Mouse (Mus musculus) lung, embryonic 16.5 days (tissue): Measurements from ENCODE around the gene Pdss2. TPM values are rescaled to one million over a fixed set of nuclear protein-coding genes. Genes with fewer than 3 reads are reported as not detected.
"Not testable (repeated sequence)": the region's sequence is repeated elsewhere in the genome, so short reads cannot be mapped to it uniquely, and the experiment has no call there.

ENCODE experiments used
- ATAC-seq: fragments of 200-750 bp; cut with Nextera tagmentation; 2 replicates; pipeline ENCODE4 v1.8.0; 2017; ENCODE audit warnings: low read depth, mild to moderate bottlenecking, moderate library complexity
- H3K27ac ChIP-seq: fragments of 300-500 bp; sonication (generic); 2 replicates; pipeline ENCODE4 v1.5.1; 2014; ENCODE audit warnings: mild to moderate bottlenecking, control low read depth, low read length
- H3K27me3 ChIP-seq: fragments of 300-500 bp; sonication (generic); 2 replicates; pipeline ENCODE4 v1.6.1; 2014; ENCODE audit warnings: low read depth, low read length, mixed read lengths; ENCODE audit not compliant: control insufficient read depth, insufficient read depth
- H3K36me3 ChIP-seq: fragments of 300-500 bp; sonication (generic); 2 replicates; pipeline ENCODE4 v1.6.1; 2014; ENCODE audit warnings: low read length; ENCODE audit not compliant: control insufficient read depth, insufficient read depth
- H3K4me1 ChIP-seq: fragments of 300-500 bp; sonication (generic); replicated peaks from 2 replicates; pipeline ENCODE4 v1.6.1; 2014; ENCODE audit warnings: low read length, mixed read lengths; ENCODE audit not compliant: control insufficient read depth, insufficient read depth
- H3K4me2 ChIP-seq: fragments of 300-500 bp; sonication (generic); 2 replicates; pipeline ENCODE4 v1.6.1; 2014; ENCODE audit warnings: low read depth, low read length, control low read depth
- H3K4me3 ChIP-seq: fragments of 300-500 bp; sonication (generic); 2 replicates; pipeline ENCODE4 v1.5.1; 2014; ENCODE audit warnings: mild to moderate bottlenecking, low read length, control low read depth
- H3K9ac ChIP-seq: fragments of 300-500 bp; sonication (generic); 2 replicates; pipeline ENCODE4 v1.6.1; 2014; ENCODE audit warnings: low read length, control low read depth
- H3K9me3 ChIP-seq: fragments of 300-500 bp; sonication (generic); 2 replicates; pipeline ENCODE4 v1.6.1; 2016; ENCODE audit warnings: low read length; ENCODE audit not compliant: control insufficient read depth
- WGBS: fragments of 180-500 bp; shearing (Covaris S2); extraction: QIAGEN DNeasy Blood & Tissue Kit; methylation state at CpG from one replicate; pipeline ENCODE4 v1.1.7; 2014; 5-methylcytosine and 5-hydroxymethylcytosine counted together
- polyA plus RNA-seq: library from polyadenylated mRNA; unstranded; fragments of >200 nt; fragmentation: Nextera tagmentation; extraction: Ambion mirVana; gene quantifications from 2 replicates; pipeline ENCODE4 v1.2.1, GENCODE M21; 2015

Pdss2 gene
- polyA plus RNA-seq, 1 experiment from 2014 or later = 10.0 TPM

- ATAC-seq = no peak
Measured at GRCm38 (mm10) chr10:43235011-43235410, 13.7 kb downstream of the Pdss2 start.

GRCm38 (mm10) chr10:43235758-43236669 lies 14.7 kb downstream of the Pdss2 start:
- 88% methylated on average over 5 of the region's 5 CpGs for WGBS
- Histone ChIP-seq H3K4me2 (no peak overlapping the region), H3K27me3 (no peaks in the 10 kb centered on the region), H3K9me3 (no peaks in the 10 kb centered on the region), H3K4me3 (no peak overlapping the region), H3K4me1 (no peaks in the 10 kb centered on the region), H3K36me3 (no peaks in the 10 kb centered on the region), H3K27ac (no peak overlapping the region), H3K9ac (no peak overlapping the region)
- ATAC-seq = no peak

More at GRCm38 (mm10) chr10:43235011-43235410, 13.7 kb downstream of the Pdss2 start:
- Histone ChIP-seq H3K27me3 (no peaks in the 10 kb centered on the region), H3K4me2 (no peak overlapping the region), H3K9me3 (no peaks in the 10 kb centered on the region), H3K9ac (no peak overlapping the region), H3K4me3 (no peak overlapping the region), H3K36me3 (no peaks in the 10 kb centered on the region), H3K27ac (no peak overlapping the region), H3K4me1 (no peaks in the 10 kb centered on the region)
- WGBS = 75% methylated on average over 3 of the region's 3 CpGs

- 89% methylated on average over 8 of the region's 8 CpGs for WGBS
- Histone ChIP-seq H3K27ac (no peak overlapping the region), H3K36me3 (no peaks in the 10 kb centered on the region), H3K27me3 (no peaks in the 10 kb centered on the region), H3K4me1 (no peaks in the 10 kb centered on the region), H3K4me3 (no peak overlapping the region), H3K4me2 (no peak overlapping the region), H3K9me3 (no peaks in the 10 kb centered on the region), H3K9ac (no peak overlapping the region)
- no peak for ATAC-seq
Measured at GRCm38 (mm10) chr10:43242215-43242614, 20.9 kb downstream of the Pdss2 start.

GRCm38 (mm10) chr10:43244262-43244806 lies 23.0 kb downstream of the Pdss2 start:
- no peak for ATAC-seq
- H3K4me3 ChIP-seq = no peak overlapping the region
- H3K9ac ChIP-seq = no peak overlapping the region
- H3K27me3 ChIP-seq = no peaks in the 10 kb centered on the region
- no peaks in the 10 kb centered on the region for H3K9me3 ChIP-seq
- no peaks in the 10 kb centered on the region for H3K36me3 ChIP-seq
- no peaks in the 10 kb centered on the region for H3K4me1 ChIP-seq
- 62% methylated on average over 3 of the region's 3 CpGs for WGBS
- no peak overlapping the region for H3K27ac ChIP-seq
- no peak overlapping the region for H3K4me2 ChIP-seq

GRCm38 (mm10) chr10:43245461-43246200 lies 24.3 kb downstream of the Pdss2 start:
- Histone ChIP-seq H3K36me3 (no peaks in the 10 kb centered on the region), H3K27ac (no peak overlapping the region), H3K4me2 (no peak overlapping the region), H3K9me3 (no peaks in the 10 kb centered on the region), H3K27me3 (no peaks in the 10 kb centered on the region), H3K9ac (no peak overlapping the region), H3K4me3 (no peak overlapping the region), H3K4me1 (no peaks in the 10 kb centered on the region)
- no peak for ATAC-seq
- 60% methylated on average over 17 of the region's 17 CpGs for WGBS

GRCm38 (mm10) chr10:43247994-43248393 lies 26.7 kb downstream of the Pdss2 start:
- H3K27ac ChIP-seq = no peak overlapping the region
- H3K9ac ChIP-seq = no peak overlapping the region
- ATAC-seq = no peak

GRCm38 (mm10) chr10:43252324-43252723 lies 31.0 kb downstream of the Pdss2 start:
- H3K4me1 ChIP-seq = no peaks in the 10 kb centered on the region
- no peak overlapping the region for H3K27ac ChIP-seq
- no peaks in the 10 kb centered on the region for H3K36me3 ChIP-seq
- H3K9ac ChIP-seq = no peak overlapping the region
- H3K4me2 ChIP-seq = no peak overlapping the region
- no peaks in the 10 kb centered on the region for H3K27me3 ChIP-seq
- no peaks in the 10 kb centered on the region for H3K9me3 ChIP-seq
- H3K4me3 ChIP-seq = no peak overlapping the region
- WGBS = 51% methylated on average over 4 of the region's 4 CpGs
- no peak for ATAC-seq

More at GRCm38 (mm10) chr10:43247994-43248393, 26.7 kb downstream of the Pdss2 start:
- Histone ChIP-seq H3K4me2 (no peak overlapping the region), H3K4me3 (no peak overlapping the region), H3K9me3 (no peaks in the 10 kb centered on the region), H3K36me3 (no peaks in the 10 kb centered on the region), H3K27me3 (no peaks in the 10 kb centered on the region), H3K4me1 (no peaks in the 10 kb centered on the region)
- WGBS = 41% methylated on average over 5 of the region's 5 CpGs

- H3K27me3 ChIP-seq, H3K9me3 ChIP-seq, H3K36me3 ChIP-seq, H3K9ac ChIP-seq, H3K4me3 ChIP-seq, ATAC-seq, H3K27ac ChIP-seq, H3K4me2 ChIP-seq, H3K4me1 ChIP-seq: not testable (repeated sequence)
- WGBS = no CpG with 5 or more reads among the region's 1 CpGs
Measured at GRCm38 (mm10) chr10:43256965-43257364, 35.7 kb downstream of the Pdss2 start.

GRCm38 (mm10) chr10:43257500-43257899 lies 36.2 kb downstream of the Pdss2 start:
- not testable (repeated sequence) for H3K4me1 ChIP-seq, H3K9ac ChIP-seq, H3K4me3 ChIP-seq, H3K9me3 ChIP-seq, H3K36me3 ChIP-seq, H3K27me3 ChIP-seq, H3K27ac ChIP-seq, H3K4me2 ChIP-seq, ATAC-seq
- 50% methylated on average over 8 of the region's 8 CpGs for WGBS
